Mouse (Mus musculus) heart, embryonic 15.5 days (tissue): ENCODE results near the gene Slco1b2. TPM values are rescaled to one million over a fixed set of nuclear protein-coding genes. Genes with fewer than 3 reads are reported as not detected.

ENCODE experiments used
- ATAC-seq: fragments of 200-750 bp; cut with Nextera tagmentation; replicated peaks from 2 replicates; pipeline ENCODE4 v1.8.0; 2017; ENCODE audit warnings: low read depth, moderate TSS enrichment; ENCODE audit not compliant: insufficient number of reproducible peaks, insufficient read depth, low FRiP score
- H3K27ac ChIP-seq: fragments of 300-500 bp; sonication (generic); 2 replicates; pipeline ENCODE4 v1.5.1; 2015; ENCODE audit warnings: mild to moderate bottlenecking, inconsistent platforms
- H3K27me3 ChIP-seq: fragments of 300-500 bp; sonication (generic); 2 replicates; pipeline ENCODE4 v1.6.1; 2015; ENCODE audit warnings: inconsistent platforms
- H3K36me3 ChIP-seq: fragments of 300-500 bp; sonication (generic); 2 replicates; pipeline ENCODE4 v1.6.1; 2015; ENCODE audit warnings: mild to moderate bottlenecking, inconsistent platforms
- H3K4me1 ChIP-seq: fragments of 300-500 bp; sonication (generic); replicated peaks from 2 replicates; pipeline ENCODE4 v1.6.1; 2015; ENCODE audit warnings: inconsistent platforms
- H3K4me2 ChIP-seq: fragments of 300-500 bp; sonication (generic); 2 replicates; pipeline ENCODE4 v1.6.1; 2015; ENCODE audit warnings: inconsistent platforms, mild to moderate bottlenecking, moderate library complexity
- H3K4me3 ChIP-seq: fragments of 300-500 bp; sonication (generic); 2 replicates; pipeline ENCODE4 v1.5.1; 2015; ENCODE audit warnings: mild to moderate bottlenecking, inconsistent platforms
- H3K9ac ChIP-seq: fragments of 300-500 bp; sonication (generic); 2 replicates; pipeline ENCODE4 v1.6.1; 2015; ENCODE audit warnings: mild to moderate bottlenecking, inconsistent platforms
- H3K9me3 ChIP-seq: fragments of 300-500 bp; sonication (generic); replicated peaks from 2 replicates; pipeline ENCODE4 v1.6.1; 2016; ENCODE audit warnings: inconsistent platforms
- WGBS: fragments of 180-500 bp; shearing (Covaris S2); methylation state at CpG from one replicate; pipeline ENCODE4 v1.1.7; 2015; ENCODE audit warnings: mixed read lengths; 5-methylcytosine and 5-hydroxymethylcytosine counted together
- polyA plus RNA-seq: library from polyadenylated mRNA; unstranded; fragments of >200 nt; fragmentation: Nextera tagmentation; extraction: Ambion mirVana; gene quantifications from 2 replicates; pipeline ENCODE4 v1.2.1, GENCODE M21; 2015

Slco1b2 gene
- polyA plus RNA-seq, 1 experiment from 2014 or later = not detected

DNA sequence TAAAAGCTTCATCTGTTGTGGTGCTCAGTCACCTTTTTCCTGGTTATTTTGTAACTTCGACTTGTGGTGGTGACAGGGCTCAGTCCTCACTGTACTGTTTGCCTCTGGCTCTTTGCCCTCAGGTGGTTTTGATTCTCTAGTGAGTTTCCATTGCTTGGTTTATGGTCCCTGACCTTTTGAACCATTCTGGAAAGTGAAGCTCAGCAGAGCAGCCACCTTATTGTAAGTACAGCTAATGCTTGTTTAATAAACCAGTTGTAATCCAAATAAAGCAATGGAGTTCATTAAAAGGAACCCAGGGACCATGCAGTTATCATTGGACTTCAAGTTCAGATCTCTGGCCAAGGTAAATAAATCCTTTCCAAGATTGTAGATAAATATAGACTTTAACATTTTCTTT lies 11.3 kb downstream of the Slco1b2 start:
- Histone ChIP-seq H3K9ac (no peak overlapping the region), H3K36me3 (no peaks in the 10 kb centered on the region), H3K4me3 (no peak overlapping the region), H3K4me2 (no peak overlapping the region), H3K9me3 (no peaks in the 10 kb centered on the region), H3K4me1 (no peaks in the 10 kb centered on the region), H3K27me3 (no peaks in the 10 kb centered on the region), H3K27ac (no peak overlapping the region)
- no peak for ATAC-seq
- 58% methylated on average over 1 of the region's 1 CpGs for WGBS

DNA sequence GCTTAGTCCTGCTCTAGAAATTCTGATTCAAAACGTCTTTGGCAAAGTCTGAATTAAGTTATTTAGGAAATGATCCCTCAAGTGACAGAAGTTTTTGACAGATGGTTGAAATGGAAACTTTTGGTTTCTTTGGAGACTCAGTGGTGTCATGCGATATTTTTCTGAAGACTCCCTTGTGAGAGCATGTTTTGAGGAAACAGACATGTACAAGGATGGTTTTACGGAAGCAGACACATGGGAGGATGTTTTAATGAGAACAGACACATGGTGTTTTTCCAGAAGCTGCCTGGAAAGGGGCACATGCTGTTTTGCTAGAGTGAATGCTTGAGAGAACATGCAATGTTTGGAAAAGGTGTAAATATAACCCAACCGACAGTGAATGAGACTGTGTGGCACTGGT lies 57.7 kb downstream of the Slco1b2 start:
- H3K9ac ChIP-seq = no peak overlapping the region
- no peak overlapping the region for H3K27ac ChIP-seq
- ATAC-seq = no peak
- WGBS = 57% methylated on average over 4 of the region's 4 CpGs
- no peaks in the 10 kb centered on the region for H3K36me3 ChIP-seq
- no peak overlapping the region for H3K4me2 ChIP-seq
- no peaks in the 10 kb centered on the region for H3K27me3 ChIP-seq
- H3K9me3 ChIP-seq = no peaks in the 10 kb centered on the region
- H3K4me1 ChIP-seq = no peaks in the 10 kb centered on the region
- no peak overlapping the region for H3K4me3 ChIP-seq

DNA sequence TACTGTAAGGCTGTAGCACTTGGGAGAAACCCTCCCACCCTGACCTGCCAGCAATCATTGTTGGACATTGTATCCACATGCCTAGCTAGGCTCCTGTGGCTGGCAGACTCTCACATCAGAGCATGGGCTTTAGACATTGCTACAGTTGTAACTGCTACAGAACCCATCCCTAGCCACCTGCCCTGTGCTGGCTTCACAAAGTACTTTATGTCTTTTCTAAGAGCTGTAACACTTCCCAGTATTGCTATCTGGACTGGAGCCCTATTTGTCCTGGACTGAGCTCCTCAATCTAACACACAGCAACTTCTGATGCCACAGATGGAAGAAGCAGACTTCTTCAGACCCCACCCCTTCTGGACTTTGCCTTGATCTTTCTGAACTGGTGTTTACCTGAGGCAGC lies 61.9 kb downstream of the Slco1b2 start:
- Histone ChIP-seq H3K4me1 (no peaks in the 10 kb centered on the region), H3K4me2 (no peak overlapping the region), H3K9ac (no peak overlapping the region), H3K4me3 (no peak overlapping the region), H3K27me3 (no peaks in the 10 kb centered on the region), H3K36me3 (no peaks in the 10 kb centered on the region), H3K27ac (no peak overlapping the region), H3K9me3 (no peaks in the 10 kb centered on the region)
- ATAC-seq = no peak

Other genes starting within 250 kb of the Slco1b2 start
- 0.18 and 0.20 TPM in 2 replicates for gene Slco1c1, start 105.2 kb upstream of the Slco1b2 start, polyA plus RNA-seq
- not detected in 2 replicates for gene Gm5724, start 144.3 kb downstream of the Slco1b2 start, polyA plus RNA-seq
- gene Slco1a4, start 226.7 kb downstream of the Slco1b2 start, polyA plus RNA-seq = 0.06 and 0.09 TPM in 2 replicates